15 mouse cellular contexts compared by ENCODE assay signal in genomic region chr2:27310908-27311307, GRCm38 (mm10).
DNase-seq lines count a peak whose midpoint lies in the region; ATAC-seq and TF ChIP-seq lines count a peak whose summit lies in the region.
"Had no signal": no experiment of that assay in that cellular context is flagged by ENCODE, and none has a peak within 500 bp of the region (broad histone marks: within the 10 kb centered on the region; RNA-seq: fewer than 3 reads in every experiment).

No protein-coding gene starts in this region.

- no peak overlapping the region for H3K4me3 ChIP-seq in forebrain, embryonic 13.5 days
- no peak overlapping the region for H3K4me3 ChIP-seq in forebrain, embryonic 16.5 days (replicated peaks; ENCODE audit: low read length)
- H3K4me3 ChIP-seq in kidney, embryonic 14.5 days (ENCODE audit: low read length): no peak overlapping the region
- H3K4me3 ChIP-seq in midbrain, postnatal 0 days (ENCODE audit: low read depth, low read length): no peak overlapping the region
- no peak overlapping the region for H3K4me3 ChIP-seq in midbrain, embryonic 11.5 days (ENCODE audit: low read depth, low read length)
- H3K4me3 ChIP-seq: embryonic facial prominence, embryonic 13.5 days; intestine, embryonic 15.5 days; limb, embryonic 12.5 days; megakaryocyte, embryonic 14.5 days had no signal

- no peaks in the 10 kb centered on the region for H3K27me3 ChIP-seq in forebrain, embryonic 13.5 days
- H3K27me3 ChIP-seq in forebrain, embryonic 16.5 days (replicated peaks; ENCODE audit: control insufficient read depth, insufficient read depth, low read length): no peaks in the 10 kb centered on the region
- H3K27me3 ChIP-seq in kidney, embryonic 14.5 days (ENCODE audit: control insufficient read depth, insufficient read depth, low read length): no peaks in the 10 kb centered on the region
- no peaks in the 10 kb centered on the region for H3K27me3 ChIP-seq in midbrain, postnatal 0 days (ENCODE audit: insufficient read depth, low read length)
- H3K27me3 ChIP-seq in midbrain, embryonic 11.5 days (ENCODE audit: control insufficient read depth, insufficient read depth, low read length): no peaks in the 10 kb centered on the region
- H3K27me3 ChIP-seq: embryonic facial prominence, embryonic 13.5 days; intestine, embryonic 15.5 days; limb, embryonic 12.5 days had no signal

- H3K36me3 ChIP-seq in forebrain, embryonic 13.5 days (ENCODE audit: poor library complexity, severe bottlenecking): no peaks in the 10 kb centered on the region
- no peaks in the 10 kb centered on the region for H3K36me3 ChIP-seq in forebrain, embryonic 16.5 days (ENCODE audit: control insufficient read depth, insufficient read depth)
- H3K36me3 ChIP-seq in kidney, embryonic 14.5 days (ENCODE audit: control insufficient read depth, insufficient read depth, low read length): no peaks in the 10 kb centered on the region
- no peaks in the 10 kb centered on the region for H3K36me3 ChIP-seq in midbrain, postnatal 0 days (ENCODE audit: insufficient read depth, low read length)
- H3K36me3 ChIP-seq in midbrain, embryonic 11.5 days (ENCODE audit: control insufficient read depth, insufficient read depth, low read length): no peaks in the 10 kb centered on the region
- H3K36me3 ChIP-seq: embryonic facial prominence, embryonic 13.5 days; intestine, embryonic 15.5 days had no signal

- DNase-seq in kidney, adult 11 months: peak; percentile 61
- peak; percentile 32 for DNase-seq in midbrain, postnatal 0 days (ENCODE audit: low spot score)
- no peak for DNase-seq in midbrain, embryonic 11.5 days (ENCODE audit: low spot score, missing footprints)
- peak; percentile 47 to 53 for DNase-seq in kidney, postnatal 36 days
- DNase-seq in ovary, postnatal 14 days (ENCODE audit: low spot score): no peak
- DNase-seq: layer of hippocampus, postnatal 36 days; lung, embryonic 14.5 days; thymus, postnatal 25 days had no signal

- no peak overlapping the region for H3K27ac ChIP-seq in forebrain, embryonic 13.5 days
- no peak overlapping the region for H3K27ac ChIP-seq in forebrain, embryonic 16.5 days (ENCODE audit: low read length)
- H3K27ac ChIP-seq in kidney, embryonic 14.5 days (ENCODE audit: low read depth, low read length): no peak overlapping the region
- no peak overlapping the region for H3K27ac ChIP-seq in midbrain, postnatal 0 days (ENCODE audit: low read depth, low read length)
- H3K27ac ChIP-seq in midbrain, embryonic 11.5 days (ENCODE audit: low read depth, low read length): no peak overlapping the region
- H3K27ac ChIP-seq: embryonic facial prominence, embryonic 13.5 days; intestine, embryonic 15.5 days; limb, embryonic 12.5 days had no signal

- no peak overlapping the region for H3K4me2 ChIP-seq in forebrain, embryonic 13.5 days
- no peak overlapping the region for H3K4me2 ChIP-seq in forebrain, embryonic 16.5 days (ENCODE audit: low read length)
- no peak overlapping the region for H3K4me2 ChIP-seq in kidney, embryonic 14.5 days (replicated peaks; ENCODE audit: low read depth, low read length)
- no peak overlapping the region for H3K4me2 ChIP-seq in midbrain, postnatal 0 days (ENCODE audit: low read depth, low read length, poor library complexity, severe bottlenecking)
- no peak overlapping the region for H3K4me2 ChIP-seq in midbrain, embryonic 11.5 days
- H3K4me2 ChIP-seq: embryonic facial prominence, embryonic 13.5 days; intestine, embryonic 15.5 days; limb, embryonic 12.5 days; lung, embryonic 14.5 days had no signal

- no peak for TF ChIP-seq CTCF in midbrain, postnatal 0 days (IDR thresholded peaks at IDR 0.05)

- peak overlapping the region; percentile 34; the same call in 1 of the 2 replicates for H3K9ac ChIP-seq in forebrain, embryonic 13.5 days
- no peak overlapping the region for H3K9ac ChIP-seq in forebrain, embryonic 16.5 days (replicated peaks; ENCODE audit: low read depth, low read length)
- H3K9ac ChIP-seq in kidney, embryonic 14.5 days (ENCODE audit: low read depth, low read length): no peak overlapping the region
- H3K9ac ChIP-seq in midbrain, postnatal 0 days (replicated peaks; ENCODE audit: low read length, poor library complexity, severe bottlenecking): no peak overlapping the region
- H3K9ac ChIP-seq in midbrain, embryonic 11.5 days (ENCODE audit: low read length): no peak overlapping the region
- H3K9ac ChIP-seq: embryonic facial prominence, embryonic 13.5 days; intestine, embryonic 15.5 days; limb, embryonic 12.5 days; lung, embryonic 14.5 days had no signal

- H3K4me1 ChIP-seq in forebrain, embryonic 13.5 days: peaks cover 27% of the 10 kb centered on the region
- peaks cover 13% of the 10 kb centered on the region for H3K4me1 ChIP-seq in forebrain, embryonic 16.5 days (replicated peaks; ENCODE audit: control insufficient read depth, insufficient read depth, low read length)
- H3K4me1 ChIP-seq in kidney, embryonic 14.5 days (ENCODE audit: control insufficient read depth, insufficient read depth, low read length): peaks cover 17% of the 10 kb centered on the region
- H3K4me1 ChIP-seq in midbrain, postnatal 0 days (ENCODE audit: insufficient read depth, low read length): no peaks in the 10 kb centered on the region
- peaks cover 8% of the 10 kb centered on the region for H3K4me1 ChIP-seq in midbrain, embryonic 11.5 days (ENCODE audit: control insufficient read depth, insufficient read depth, low read length)
- H3K4me1 ChIP-seq: intestine, embryonic 15.5 days; megakaryocyte, embryonic 14.5 days had no signal

- H3K9me3 ChIP-seq in forebrain, embryonic 13.5 days (replicated peaks): no peaks in the 10 kb centered on the region
- no peaks in the 10 kb centered on the region for H3K9me3 ChIP-seq in forebrain, embryonic 16.5 days (ENCODE audit: control insufficient read depth, low read length)
- no peaks in the 10 kb centered on the region for H3K9me3 ChIP-seq in kidney, embryonic 14.5 days (ENCODE audit: control insufficient read depth, low read length)
- no peaks in the 10 kb centered on the region for H3K9me3 ChIP-seq in midbrain, postnatal 0 days (ENCODE audit: low read length)
- H3K9me3 ChIP-seq in midbrain, embryonic 11.5 days (ENCODE audit: control insufficient read depth, low read length): no peaks in the 10 kb centered on the region
- H3K9me3 ChIP-seq: embryonic facial prominence, embryonic 13.5 days; intestine, embryonic 15.5 days; limb, embryonic 12.5 days had no signal

- no peak for ATAC-seq in forebrain, embryonic 13.5 days
- ATAC-seq in forebrain, embryonic 16.5 days: no peak
- ATAC-seq in kidney, embryonic 14.5 days (ENCODE audit: low FRiP score, low TSS enrichment): no peak
- no peak for ATAC-seq in midbrain, postnatal 0 days (ENCODE audit: low FRiP score)
- ATAC-seq in midbrain, embryonic 11.5 days (ENCODE audit: low FRiP score): no peak
- ATAC-seq: intestine, embryonic 15.5 days had no signal

- 87% methylated on average over 5 of the region's 5 CpGs for WGBS in forebrain, embryonic 13.5 days
- 79% methylated on average over 5 of the region's 5 CpGs for WGBS in forebrain, embryonic 16.5 days
- WGBS in kidney, embryonic 14.5 days: 80% methylated on average over 5 of the region's 5 CpGs
- 80% methylated on average over 5 of the region's 5 CpGs for WGBS in midbrain, postnatal 0 days
- WGBS in midbrain, embryonic 11.5 days: 88% methylated on average over 5 of the region's 5 CpGs

Comparison
In these comparisons a context has a peak if more than half of its experiments do, and no peak if none do; other contexts are left out.
1. DNase-seq: peak in kidney, adult 11 months (single experiment), midbrain, postnatal 0 days (single experiment) and kidney, postnatal 36 days (2 of 2); none in midbrain, embryonic 11.5 days (single experiment) and ovary, postnatal 14 days (single experiment).